Mouse (Mus musculus): ENCODE measurements around the gene Kcne1l. TPM values are rescaled to one million over a fixed set of nuclear protein-coding genes. Genes with fewer than 3 reads are reported as not detected.

Gene Kcne1l
- polyA plus RNA-seq, 1 experiment: not detected

DNA sequence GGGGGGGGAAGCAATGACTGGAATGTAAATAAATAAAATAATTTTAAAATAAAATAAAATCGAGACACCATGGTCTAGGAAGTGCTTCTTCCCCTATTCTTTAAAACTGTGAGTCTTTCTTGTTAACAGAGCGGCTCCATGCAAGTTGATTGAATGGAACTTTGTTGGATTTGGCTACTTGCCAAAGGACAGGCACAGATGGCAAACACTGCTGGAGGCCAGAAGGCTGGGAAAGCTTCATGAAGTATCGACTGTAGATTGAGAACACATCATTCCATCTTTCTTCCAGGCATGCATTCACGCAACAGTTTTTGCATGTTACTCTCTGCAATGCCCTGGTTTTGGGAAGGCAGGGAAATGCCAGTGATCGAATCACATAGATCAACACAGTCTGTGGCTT lies 4.3 kb upstream of the Kcne1l start:
- H3K36me3 ChIP-seq (ENCODE audit: control insufficient read depth, insufficient read depth, low read length): no peaks in the 10 kb centered on the region
- 30% methylated on average over 5 of the region's 5 CpGs for WGBS
- H3K4me3 ChIP-seq (ENCODE audit: low read depth, low read length): no peak overlapping the region
- H3K4me1 ChIP-seq (ENCODE audit: control insufficient read depth, insufficient read depth, insufficient read length, low read length): peaks cover 3% of the 10 kb centered on the region
- H3K27ac ChIP-seq (ENCODE audit: insufficient read depth, low read depth, low read length): no peak overlapping the region
- TF ChIP-seq POLR2A (IDR thresholded peaks at IDR 0.05; ENCODE audit: low read depth, low read length): no peak
- no peak for TF ChIP-seq CTCF (IDR thresholded peaks at IDR 0.05; ENCODE audit: extremely low read depth, insufficient read length, insufficient replicate concordance, low read depth, low read length)
- no peaks in the 10 kb centered on the region for H3K27me3 ChIP-seq (ENCODE audit: control insufficient read depth, insufficient read depth, low read length)

DNA sequence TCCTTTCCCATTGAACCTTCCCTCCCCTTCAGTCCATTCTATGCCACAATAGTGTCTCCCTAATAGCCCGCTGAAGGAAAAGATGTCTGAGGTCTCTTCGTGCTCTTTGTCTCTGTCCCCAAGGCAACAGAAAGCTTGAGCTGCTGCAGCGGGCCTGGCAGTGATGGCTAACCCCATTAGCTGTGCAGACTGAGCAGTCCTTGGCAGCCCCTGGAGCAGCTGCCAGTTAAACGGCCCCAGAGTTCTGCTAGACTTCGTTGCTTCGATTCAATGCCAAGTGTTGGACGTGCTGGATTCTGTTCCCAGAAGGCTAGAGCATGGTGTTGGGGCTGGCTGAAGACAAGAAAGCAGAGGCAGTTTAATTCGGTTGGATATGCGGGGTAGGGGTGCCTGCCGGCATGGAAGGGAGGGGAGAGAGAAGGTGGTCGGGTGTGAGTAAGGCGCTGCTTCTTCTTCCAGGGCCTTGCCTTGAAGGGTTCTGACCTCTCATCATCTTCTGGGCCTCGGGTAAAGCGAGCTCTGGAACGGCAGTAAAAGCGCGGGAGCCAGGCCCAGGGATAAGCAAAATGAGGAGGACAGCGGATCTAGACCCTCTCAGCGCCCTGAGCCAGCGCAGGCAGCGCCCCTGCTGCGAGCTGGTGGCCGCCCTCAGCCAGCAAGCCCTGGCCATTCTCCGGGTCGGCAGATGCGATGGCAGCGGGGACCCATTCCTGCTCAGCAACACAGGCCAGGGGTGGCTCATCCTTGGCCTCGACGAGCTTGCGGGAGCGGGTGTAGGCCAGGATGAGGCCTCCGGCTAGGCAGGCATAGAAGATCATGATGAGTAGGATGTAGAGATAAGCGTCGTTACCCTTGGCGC lies 855 bp downstream of the Kcne1l start:
- Histone ChIP-seq H3K36me3 (ENCODE audit: control insufficient read depth, insufficient read depth, low read length) (no peaks in the 10 kb centered on the region), H3K4me3 (ENCODE audit: low read depth, low read length) (no peak overlapping the region), H3K27ac (ENCODE audit: insufficient read depth, low read depth, low read length) (no peak overlapping the region), H3K27me3 (ENCODE audit: control insufficient read depth, insufficient read depth, low read length) (no peaks in the 10 kb centered on the region), H3K4me1 (ENCODE audit: control insufficient read depth, insufficient read depth, insufficient read length, low read length) (peaks cover 10% of the 10 kb centered on the region)
- 55% methylated on average over 35 of the region's 35 CpGs for WGBS
- TF ChIP-seq POLR2A (IDR thresholded peaks at IDR 0.05; ENCODE audit: low read depth, low read length) (no peak), CTCF (IDR thresholded peaks at IDR 0.05; ENCODE audit: extremely low read depth, insufficient read length, insufficient replicate concordance, low read depth, low read length) (no peak)

DNA sequence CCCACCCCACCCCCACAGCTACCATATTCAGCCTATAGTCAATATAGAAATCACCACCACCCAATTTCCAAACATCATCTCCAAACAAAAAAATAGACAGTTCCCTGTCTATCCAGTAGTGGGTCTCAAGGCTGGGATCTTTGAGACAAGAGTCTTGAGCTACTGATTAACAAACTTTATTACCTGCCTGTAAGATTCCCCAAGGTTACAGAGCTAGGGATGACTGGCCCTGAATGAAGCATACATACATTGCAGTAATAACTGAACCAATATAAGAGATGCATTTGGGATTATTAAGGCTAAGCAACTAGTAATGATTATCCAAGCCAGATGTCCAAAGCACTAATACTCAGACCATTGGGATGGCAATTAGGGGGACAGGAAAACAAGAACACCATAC lies 1.5 kb downstream of the Kcne1l start:
- no peaks in the 10 kb centered on the region for H3K27me3 ChIP-seq (ENCODE audit: control insufficient read depth, insufficient read depth, low read length)
- no peaks in the 10 kb centered on the region for H3K36me3 ChIP-seq (ENCODE audit: control insufficient read depth, insufficient read depth, low read length)
- H3K27ac ChIP-seq (ENCODE audit: insufficient read depth, low read depth, low read length): no peak overlapping the region
- H3K4me3 ChIP-seq (ENCODE audit: low read depth, low read length): no peak overlapping the region
- peaks cover 10% of the 10 kb centered on the region for H3K4me1 ChIP-seq (ENCODE audit: control insufficient read depth, insufficient read depth, insufficient read length, low read length)
- TF ChIP-seq CTCF (IDR thresholded peaks at IDR 0.05; ENCODE audit: extremely low read depth, insufficient read length, insufficient replicate concordance, low read depth, low read length): no peak
- TF ChIP-seq POLR2A (IDR thresholded peaks at IDR 0.05; ENCODE audit: low read depth, low read length): no peak

DNA sequence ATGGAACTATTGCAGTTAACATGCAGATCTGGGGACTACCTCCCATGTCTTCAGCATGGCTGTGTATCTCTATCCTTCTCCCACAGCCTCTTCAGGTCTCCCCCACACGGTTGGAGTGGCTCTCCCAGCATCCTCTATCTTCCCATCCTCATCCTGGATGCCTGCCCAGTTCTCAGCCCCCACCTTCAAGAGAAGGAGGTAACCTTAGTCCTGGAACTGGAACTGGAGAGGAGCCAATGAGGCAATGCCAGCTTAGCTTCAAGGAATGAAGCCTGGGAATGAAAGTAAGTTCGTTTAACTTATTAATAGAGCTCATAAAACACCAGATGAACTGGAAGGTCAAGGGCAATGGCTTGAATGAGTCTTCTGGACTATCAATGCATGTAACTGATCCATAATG lies 2.6 kb downstream of the Kcne1l start:
- Histone ChIP-seq H3K27me3 (ENCODE audit: control insufficient read depth, insufficient read depth, low read length) (no peaks in the 10 kb centered on the region), H3K36me3 (ENCODE audit: control insufficient read depth, insufficient read depth, low read length) (no peaks in the 10 kb centered on the region), H3K4me3 (ENCODE audit: low read depth, low read length) (no peak overlapping the region), H3K27ac (ENCODE audit: insufficient read depth, low read depth, low read length) (no peak overlapping the region), H3K4me1 (ENCODE audit: control insufficient read depth, insufficient read depth, insufficient read length, low read length) (peaks cover 10% of the 10 kb centered on the region)
- TF ChIP-seq CTCF (IDR thresholded peaks at IDR 0.05; ENCODE audit: extremely low read depth, insufficient read length, insufficient replicate concordance, low read depth, low read length): no peak
- TF ChIP-seq POLR2A (IDR thresholded peaks at IDR 0.05; ENCODE audit: low read depth, low read length): no peak
- 16% methylated on average over 2 of the region's 2 CpGs for WGBS

DNA sequence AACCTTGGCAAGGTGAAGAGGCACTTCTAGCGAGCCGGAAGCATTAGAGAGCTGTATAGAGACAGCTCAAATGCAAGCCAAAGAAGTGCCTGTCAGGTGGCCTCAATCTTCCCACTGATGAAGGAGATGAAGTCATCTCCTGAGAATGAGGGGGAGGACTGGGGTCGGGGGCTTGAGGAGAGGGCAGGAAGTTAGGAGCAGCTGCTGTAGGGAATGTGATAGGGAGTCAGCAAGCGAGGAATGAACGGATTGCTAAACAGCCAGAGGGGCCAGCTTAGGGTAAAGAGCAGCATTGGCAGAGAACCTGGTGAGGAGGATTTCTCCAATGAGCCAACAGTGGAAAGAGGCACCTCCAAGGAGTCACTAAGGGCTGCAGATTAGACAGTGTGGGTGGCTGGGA lies 20.2 kb downstream of the Kcne1l start:
- WGBS: 50% methylated on average over 5 of the region's 5 CpGs
- TF ChIP-seq POLR2A (IDR thresholded peaks at IDR 0.05; ENCODE audit: low read depth, low read length) (no peak), CTCF (IDR thresholded peaks at IDR 0.05; ENCODE audit: extremely low read depth, insufficient read length, insufficient replicate concordance, low read depth, low read length) (no peak)
- no peak overlapping the region for H3K27ac ChIP-seq (ENCODE audit: insufficient read depth, low read depth, low read length)

DNA sequence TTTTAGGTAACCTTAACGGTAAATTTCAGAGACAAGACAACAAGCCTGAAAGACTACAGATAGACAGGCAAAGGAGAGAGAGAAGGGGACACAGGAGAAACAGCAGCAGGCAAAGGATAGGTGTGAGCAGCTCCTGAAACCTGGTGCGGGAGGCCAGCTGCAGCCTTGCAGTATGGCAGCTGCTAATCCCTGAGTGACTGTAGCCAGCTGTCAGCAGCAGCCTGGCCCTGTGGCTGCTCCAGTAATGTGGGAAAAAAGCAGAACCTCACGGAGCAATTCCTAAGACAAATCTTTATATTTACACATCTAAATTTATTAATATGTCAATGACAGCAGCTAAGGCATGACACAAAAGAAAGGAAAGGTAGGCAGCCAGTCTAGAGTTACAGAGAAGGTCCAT lies 29.5 kb downstream of the Kcne1l start:
- Histone ChIP-seq H3K4me3 (ENCODE audit: low read depth, low read length) (no peak overlapping the region), H3K4me1 (ENCODE audit: control insufficient read depth, insufficient read depth, insufficient read length, low read length) (no peaks in the 10 kb centered on the region), H3K27me3 (ENCODE audit: control insufficient read depth, insufficient read depth, low read length) (no peaks in the 10 kb centered on the region), H3K36me3 (ENCODE audit: control insufficient read depth, insufficient read depth, low read length) (no peaks in the 10 kb centered on the region), H3K27ac (ENCODE audit: insufficient read depth, low read depth, low read length) (no peak overlapping the region)
- TF ChIP-seq POLR2A (IDR thresholded peaks at IDR 0.05; ENCODE audit: low read depth, low read length): no peak
- no peak for TF ChIP-seq CTCF (IDR thresholded peaks at IDR 0.05; ENCODE audit: extremely low read depth, insufficient read length, insufficient replicate concordance, low read depth, low read length)
- 61% methylated on average over 3 of the region's 3 CpGs for WGBS

More for the DNA sequence above, 20.2 kb downstream of the Kcne1l start:
- Histone ChIP-seq H3K27me3 (ENCODE audit: control insufficient read depth, insufficient read depth, low read length) (no peaks in the 10 kb centered on the region), H3K36me3 (ENCODE audit: control insufficient read depth, insufficient read depth, low read length) (no peaks in the 10 kb centered on the region), H3K4me1 (ENCODE audit: control insufficient read depth, insufficient read depth, insufficient read length, low read length) (no peaks in the 10 kb centered on the region), H3K4me3 (ENCODE audit: low read depth, low read length) (no peak overlapping the region)

DNA sequence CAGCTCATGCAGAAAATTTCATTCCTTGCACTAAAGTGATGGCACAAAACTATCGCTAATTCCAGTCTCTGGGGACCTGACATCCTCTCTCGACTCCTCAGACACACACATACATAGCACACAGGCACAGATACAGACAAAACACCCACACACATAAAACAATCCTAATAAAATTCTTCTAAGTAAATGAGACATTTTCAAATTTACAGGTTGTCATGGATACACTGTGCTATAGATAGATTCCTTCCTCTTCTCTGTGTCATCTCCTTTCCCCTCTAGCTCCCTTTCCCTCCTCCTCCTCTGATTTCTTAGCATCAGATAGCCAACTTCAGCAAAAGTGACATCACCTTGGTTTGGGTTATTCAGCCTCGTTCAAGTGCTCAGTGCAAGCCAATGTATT lies 30.1 kb downstream of the Kcne1l start:
- WGBS: 57% methylated on average over 3 of the region's 3 CpGs
- H3K27ac ChIP-seq (ENCODE audit: insufficient read depth, low read depth, low read length): no peak overlapping the region
- no peak overlapping the region for H3K4me3 ChIP-seq (ENCODE audit: low read depth, low read length)
- H3K27me3 ChIP-seq (ENCODE audit: control insufficient read depth, insufficient read depth, low read length): no peaks in the 10 kb centered on the region
- H3K36me3 ChIP-seq (ENCODE audit: control insufficient read depth, insufficient read depth, low read length): no peaks in the 10 kb centered on the region
- TF ChIP-seq CTCF (IDR thresholded peaks at IDR 0.05; ENCODE audit: extremely low read depth, insufficient read length, insufficient replicate concordance, low read depth, low read length) (no peak), POLR2A (IDR thresholded peaks at IDR 0.05; ENCODE audit: low read depth, low read length) (no peak)
- H3K4me1 ChIP-seq (ENCODE audit: control insufficient read depth, insufficient read depth, insufficient read length, low read length): no peaks in the 10 kb centered on the region

Other genes starting within 250 kb of the Kcne1l start
- not detected in 2 replicates for gene Gucy2f, start 109.4 kb downstream of the Kcne1l start, polyA plus RNA-seq (2012; rRNA removed)
- 0.28 and 0.46 TPM in 2 replicates for gene Nxt2, start 79.5 kb downstream of the Kcne1l start, polyA plus RNA-seq (2012; rRNA removed)
- 0.37 and 0.43 TPM in 2 replicates for gene Acsl4, start 84.2 kb upstream of the Kcne1l start, polyA plus RNA-seq (2012; rRNA removed)